Mouse (Mus musculus) lung, adult 2 months (tissue): Measurements from ENCODE around the gene Ambp.

Experiments used
- CTCF ChIP-seq: fragments of 200-500 bp; IDR thresholded peaks from 2 replicates; pipeline ENCODE4 v1.5.1; 2011; ENCODE audit warnings: mild to moderate bottlenecking, low read length, control low read depth; ENCODE audit not compliant: insufficient read depth
- POLR2A ChIP-seq: fragments of 200-500 bp; IDR thresholded peaks from 2 replicates; pipeline ENCODE4 v1.6.1; 2011; ENCODE audit warnings: low read depth, mild to moderate bottlenecking, control low read depth, low read length, borderline replicate concordance; ENCODE audit errors: extremely low read depth

- TF ChIP-seq CTCF = no peak
- TF ChIP-seq POLR2A = no peak
Measured at GRCm38 (mm10) chr4:63151127-63151526, 3.5 kb downstream of the Ambp start.
